In the genomic region with DNA sequence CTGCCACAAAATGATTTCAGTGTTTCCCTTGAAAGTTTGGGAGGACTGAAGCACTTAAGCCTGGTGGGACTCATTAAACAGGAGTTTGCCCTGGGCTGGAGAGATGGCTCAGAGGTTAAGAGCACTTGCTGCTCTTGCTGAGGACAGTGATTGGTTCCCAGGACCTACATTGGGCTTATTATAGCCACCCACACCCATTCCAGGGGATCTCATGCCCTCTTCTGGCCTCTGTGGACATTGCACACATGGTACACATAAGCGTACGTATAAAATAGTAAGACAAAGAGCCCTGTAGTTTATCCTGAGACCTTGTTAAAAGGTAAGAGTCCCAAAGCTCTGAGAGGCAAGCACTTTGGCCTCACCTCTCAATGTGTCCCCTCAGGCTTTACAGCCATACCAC, we compare ENCODE assay signal across 11 mouse cellular contexts. TPM values are rescaled to one million over a fixed set of nuclear protein-coding genes. Genes with fewer than 3 reads are reported as not detected.
DNase-seq lines count a peak whose midpoint lies in the region; ATAC-seq and TF ChIP-seq lines count a peak whose summit lies in the region.
"Had no signal": no experiment of that assay in that cellular context is flagged by ENCODE, and none has a peak within 500 bp of the region (broad histone marks: within the 10 kb centered on the region; RNA-seq: fewer than 3 reads in every experiment).

No protein-coding gene starts in this region.

- H3K27ac ChIP-seq in small intestine, adult 2 months (ENCODE audit: insufficient read depth, low read depth, low read length), result no peak overlapping the region
- H3K27ac ChIP-seq: liver, embryonic 14.5 days had no signal

- H3K27me3 ChIP-seq in Patski, result no peaks in the 10 kb centered on the region
- H3K27me3 ChIP-seq in small intestine, adult 2 months (ENCODE audit: control insufficient read depth, insufficient read depth, low read length), result no peaks in the 10 kb centered on the region

- no peak for ATAC-seq in Patski

- no peak for TF ChIP-seq POLR2A in small intestine, adult 2 months (IDR thresholded peaks at IDR 0.05; ENCODE audit: low read depth, low read length)

- no peaks in the 10 kb centered on the region for H3K36me3 ChIP-seq in small intestine, adult 2 months (ENCODE audit: control insufficient read depth, insufficient read depth, low read length)
- H3K36me3 ChIP-seq: G1E had no signal

- intact Hi-C loops in gastrocnemius, postnatal 14 days (cut with DNase I; ENCODE audit: low total_unique reads), result no loop called here

- POLR2A ChIA-PET in Patski (lab: Charles Lee), result no interaction called here

- H3K4me1 ChIP-seq in small intestine, adult 2 months (ENCODE audit: control insufficient read depth, insufficient read depth, insufficient read length, low read length), result no peaks in the 10 kb centered on the region

- 96% methylated on average over 2 of the region's 2 CpGs for WGBS in small intestine, adult 2 months

- in situ Hi-C loops in Patski (cut with MboI; ENCODE audit: low pct_unique_long_range_greater_than_20kb), result no loop called here

- peak; percentile 14 for DNase-seq in kidney, postnatal 10 days
- no peak for DNase-seq in kidney, postnatal 14 days
- DNase-seq in retina, postnatal 1 day, result peak; percentile 55
- no peak for DNase-seq in retina, embryonic 14.5 days (ENCODE audit: low spot score)
- DNase-seq in Patski (ENCODE audit: low read depth, low spot score), result no peak
- no peak for DNase-seq in gastrocnemius, postnatal 14 days
- no peak for DNase-seq in adrenal gland, postnatal 14 days
- DNase-seq: cerebellum, postnatal 25 days had no signal

- no peak overlapping the region for H3K4me3 ChIP-seq in small intestine, adult 2 months (ENCODE audit: low read depth, low read length)

- CTCF ChIA-PET in Patski (lab: Charles Lee), result interaction anchor here (0.8 to 4.3 kb wide), 8 partner anchors 8 to 228 kb away, joined by 3 to 22 read pairs (median 4); no protein-coding TSS in a partner anchor

- TF ChIP-seq CTCF in Patski (IDR thresholded peaks at IDR 0.05), result peak; percentile 45
- peak; percentile 16; the same call in 1 of the 2 replicates for TF ChIP-seq CTCF in small intestine, adult 2 months (IDR thresholded peaks at IDR 0.05; ENCODE audit: extremely low read depth, insufficient read length, insufficient replicate concordance, low read depth, low read length)

RNA-seq across cellular contexts. Expression of a gene that starts 31.8 kb away (rescaled TPM):
- 24.1 TPM for polyA plus RNA-seq in Patski (2021)
- 3.5 and 6.9 TPM in 2 replicates for polyA plus RNA-seq in small intestine, adult 2 months (2012; rRNA removed)
- total RNA-seq in gastrocnemius, postnatal 14 days (2021), result 10 to 100 TPM; 10.7 to 12.9 TPM
- 29.5 and 36.4 TPM in 2 replicates for total RNA-seq in adrenal gland, postnatal 14 days (2021)

RNA-seq across cellular contexts. Expression of a gene that starts 31.8 kb away (rescaled TPM):
- 56.3 TPM for polyA plus RNA-seq in Patski (2021)
- 14.8 and 31.3 TPM in 2 replicates for polyA plus RNA-seq in small intestine, adult 2 months (2012; rRNA removed)
- 10 to 100 TPM; 41.0 to 43.2 TPM for total RNA-seq in gastrocnemius, postnatal 14 days (2021)
- 52.8 and 57.8 TPM in 2 replicates for total RNA-seq in adrenal gland, postnatal 14 days (2021)

Comparison
In these comparisons a context has a peak if more than half of its experiments do, and no peak if none do; other contexts are left out.
1. DNase-seq: peak in kidney, postnatal 10 days (single experiment) and retina, postnatal 1 day (single experiment); none in kidney, postnatal 14 days (single experiment), retina, embryonic 14.5 days (single experiment), Patski (single experiment), gastrocnemius, postnatal 14 days (single experiment) and adrenal gland, postnatal 14 days (single experiment).